Mouse (Mus musculus) ovary, postnatal 14 days (tissue): ENCODE measurements at regions not wholly inside any gene's neighbourhood (a gene's known extent, or its start where the extent isn't known, plus 50 kb on each side); places are given as distances from the start of the nearest gene placed in this dataset.
A peak's percentile ranks its signal among the peaks of the same experiment; 100 is the strongest.

ENCODE experiments used
- DNase-seq: peaks from one replicate; pipeline ENCODE4 v3.0.0; 2022; ENCODE audit warnings: low spot score

- DNase-seq: no peak
Observed at GRCm38 (mm10) chr1:72000741-72001140, 211.4 kb downstream of the Mreg start.

DNA sequence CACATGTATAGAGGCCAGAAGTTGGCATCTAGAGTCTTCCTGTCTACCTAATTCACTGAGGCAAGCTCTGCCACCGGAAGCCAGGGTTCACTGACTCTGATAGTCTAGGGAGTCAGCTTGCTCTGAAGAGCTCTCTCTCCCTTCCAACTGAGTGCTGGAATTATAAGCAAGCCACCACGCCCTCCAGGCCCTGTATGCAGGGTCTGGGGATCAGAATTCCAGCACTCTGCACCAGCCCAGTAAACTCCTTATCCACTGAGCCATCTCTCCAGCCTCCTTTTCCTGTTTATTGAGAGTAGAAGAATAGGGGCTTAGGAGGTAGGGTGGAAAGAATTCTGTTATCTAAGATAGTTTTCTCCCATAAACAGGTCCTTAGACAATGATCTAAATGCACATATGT is 215.3 kb downstream of the Mreg start:
- no peak for DNase-seq

DNA sequence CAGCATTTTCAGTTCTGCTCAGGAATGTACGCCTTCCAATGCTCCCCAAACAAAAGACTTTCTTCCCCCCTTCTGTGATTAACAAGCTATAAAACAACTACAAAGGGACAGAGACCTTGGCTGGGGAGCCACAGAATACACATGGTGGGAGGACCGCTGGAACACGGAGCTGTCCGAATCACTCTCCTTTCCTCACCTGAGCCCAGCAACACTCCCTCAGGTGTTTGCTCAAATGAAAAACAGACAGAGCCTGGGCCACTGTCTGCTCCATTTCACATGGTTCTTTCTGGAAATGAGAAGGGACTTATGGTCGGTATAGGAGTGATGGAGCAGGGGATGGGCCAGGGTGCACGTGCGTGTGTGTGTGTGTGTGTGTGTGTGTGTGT is 215.9 kb downstream of the Mreg start:
- DNase-seq: no peak

- DNase-seq: no peak
Observed at GRCm38 (mm10) chr1:71995573-71996233, 216.4 kb downstream of the Mreg start.

GRCm38 (mm10) chr1:71990936-71991335 is 221.2 kb downstream of the Mreg start:
- DNase-seq: no peak

DNA sequence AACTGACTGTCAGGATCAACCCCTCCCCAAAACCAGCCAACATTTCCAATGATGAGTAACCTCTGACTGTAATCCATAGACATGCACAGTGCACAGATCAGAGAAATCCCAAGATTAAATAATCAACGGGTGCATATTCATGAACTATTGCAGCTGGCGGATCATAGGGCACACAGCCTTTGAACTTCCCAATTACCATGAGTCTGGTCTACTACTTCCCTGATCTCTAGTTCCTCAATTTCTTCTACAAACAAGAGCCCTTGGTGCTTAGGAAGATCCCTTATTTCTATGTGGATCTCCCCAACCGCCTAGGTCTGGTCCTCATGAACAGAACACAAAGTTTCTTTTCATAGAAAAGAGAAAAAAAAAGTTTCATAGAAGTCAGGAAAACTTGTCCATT is 224.0 kb downstream of the Mreg start:
- DNase-seq: no peak

DNA sequence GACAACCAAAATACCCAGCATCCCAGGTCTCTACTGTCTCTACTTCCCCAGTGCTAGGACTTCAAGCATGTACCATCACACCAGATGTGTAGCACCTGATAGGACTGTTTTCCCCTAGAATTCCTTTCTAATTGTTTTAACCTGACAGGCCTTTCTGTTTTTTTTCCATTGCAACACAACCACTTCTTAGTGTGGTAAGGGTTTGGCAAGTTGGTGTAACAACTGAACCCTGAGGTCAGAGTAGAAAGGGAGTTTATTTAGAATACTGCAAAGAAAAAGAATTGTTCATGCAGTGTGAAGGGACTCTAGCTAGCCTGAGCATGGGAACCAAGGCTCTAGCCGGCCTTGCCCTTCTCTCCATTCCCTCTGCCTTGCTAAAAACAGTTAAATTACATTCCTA is 226.1 kb downstream of the Mreg start:
- DNase-seq: no peak

- no peak for DNase-seq
Observed at GRCm38 (mm10) chr1:71983786-71984185, 228.3 kb downstream of the Mreg start.

GRCm38 (mm10) chr1:71982423-71983262 is 229.5 kb downstream of the Mreg start:
- no peak for DNase-seq

DNA sequence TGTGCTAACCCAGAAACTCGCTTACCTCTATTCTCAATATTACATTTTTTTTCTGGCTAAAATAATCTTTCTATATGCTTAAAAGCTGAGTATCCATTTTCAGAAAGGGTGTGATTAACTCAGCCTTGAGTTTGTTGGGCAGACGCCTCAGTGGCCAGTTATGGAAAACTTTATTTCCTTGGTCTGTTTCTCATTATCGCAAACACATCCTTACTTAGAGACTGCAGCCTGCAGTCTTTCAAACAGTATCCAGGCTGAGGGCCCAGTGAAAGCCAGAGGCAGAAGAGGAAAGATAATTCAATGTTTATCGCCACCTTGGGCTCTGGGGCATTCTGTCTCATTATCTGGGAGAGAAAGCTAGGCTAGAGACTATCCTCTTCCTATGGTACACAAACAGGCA is 231.5 kb downstream of the Mreg start:
- DNase-seq: no peak

- DNase-seq: no peak
Observed at GRCm38 (mm10) chr1:71979261-71979660, 232.8 kb downstream of the Mreg start.

DNA sequence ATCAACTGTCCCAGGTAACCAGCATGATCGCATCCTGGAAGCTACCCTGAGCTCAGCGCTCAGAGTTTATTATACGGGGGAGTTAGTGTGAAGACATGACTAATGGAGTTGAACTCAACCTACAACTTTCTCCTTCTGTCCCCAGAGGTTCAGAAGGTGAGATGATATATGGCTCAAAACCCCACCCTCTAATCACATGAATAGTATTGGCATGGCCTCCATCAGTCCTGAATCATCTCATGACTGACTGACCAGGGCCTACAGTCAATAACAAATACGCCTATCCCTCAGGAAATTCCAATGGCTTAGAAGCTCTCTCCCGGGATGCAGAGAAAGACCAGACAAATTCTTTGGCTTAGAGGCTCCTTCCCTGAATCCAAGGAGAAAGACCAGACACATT is 234.7 kb downstream of the Mreg start:
- no peak for DNase-seq

DNA sequence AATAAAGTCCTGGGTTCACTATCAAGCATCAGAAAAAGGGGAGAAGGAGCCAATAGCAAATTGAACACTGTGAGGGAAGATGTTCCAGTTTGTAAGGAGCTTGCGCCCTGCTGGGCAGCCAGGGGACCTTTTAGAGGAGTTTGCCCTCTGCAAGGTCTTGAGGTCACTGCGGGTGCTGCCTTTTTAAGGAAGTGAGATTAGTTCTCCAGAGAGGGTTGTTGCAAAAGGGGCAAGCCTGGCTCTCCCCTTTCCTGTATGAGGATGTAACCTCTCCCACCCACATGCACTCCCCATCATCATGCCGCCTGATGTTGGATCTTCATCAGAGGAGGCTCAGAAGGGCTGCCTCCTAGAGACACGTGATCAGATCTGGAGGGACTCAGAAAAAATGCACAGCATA is 237.4 kb downstream of the Mreg start:
- DNase-seq: no peak

DNA sequence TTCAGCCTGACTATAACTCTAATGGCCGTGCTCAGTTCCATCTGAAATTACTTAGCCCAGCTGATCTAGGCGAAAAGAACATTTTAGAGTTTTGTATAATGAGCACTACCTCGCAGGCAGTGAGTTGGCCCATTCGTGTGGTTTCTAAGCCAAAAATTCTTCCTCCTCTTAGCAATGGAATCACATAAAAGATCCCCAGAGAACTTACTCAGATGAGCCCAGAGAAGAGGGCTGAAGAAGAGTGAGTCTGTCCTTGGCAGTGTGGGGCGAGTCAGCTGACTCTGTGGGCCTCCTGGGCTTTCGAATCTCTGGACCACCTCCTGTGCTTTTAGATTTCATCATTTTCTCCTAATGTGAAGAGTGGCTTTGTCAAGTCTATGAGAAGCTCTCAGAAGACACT is 240.2 kb downstream of the Mreg start:
- peak; percentile 15 for DNase-seq

DNA sequence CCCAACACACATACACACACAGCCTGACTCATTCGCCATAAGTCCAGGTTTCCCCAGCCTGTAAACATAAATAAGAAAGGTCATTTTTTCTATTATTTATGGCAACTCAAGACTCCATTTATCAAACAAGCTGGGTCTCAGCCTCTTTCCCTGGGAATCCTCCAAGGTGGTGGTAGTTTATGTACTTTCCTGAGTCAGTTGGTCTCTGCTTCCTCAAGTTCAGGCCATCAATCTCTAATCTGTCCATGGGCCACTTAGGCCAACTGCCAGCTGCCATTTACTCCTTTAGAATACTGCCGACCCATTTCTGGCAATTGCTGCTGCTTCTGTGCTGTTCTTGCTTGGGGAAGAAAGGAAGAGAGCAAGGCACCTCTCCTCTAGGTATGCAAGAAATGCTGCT is 241.3 kb downstream of the Mreg start:
- DNase-seq: no peak

GRCm38 (mm10) chr1:71967574-71968104 is 244.5 kb downstream of the Mreg start:
- no peak for DNase-seq

GRCm38 (mm10) chr1:71964450-71965126 is 247.5 kb downstream of the Mreg start:
- DNase-seq: no peak

DNA sequence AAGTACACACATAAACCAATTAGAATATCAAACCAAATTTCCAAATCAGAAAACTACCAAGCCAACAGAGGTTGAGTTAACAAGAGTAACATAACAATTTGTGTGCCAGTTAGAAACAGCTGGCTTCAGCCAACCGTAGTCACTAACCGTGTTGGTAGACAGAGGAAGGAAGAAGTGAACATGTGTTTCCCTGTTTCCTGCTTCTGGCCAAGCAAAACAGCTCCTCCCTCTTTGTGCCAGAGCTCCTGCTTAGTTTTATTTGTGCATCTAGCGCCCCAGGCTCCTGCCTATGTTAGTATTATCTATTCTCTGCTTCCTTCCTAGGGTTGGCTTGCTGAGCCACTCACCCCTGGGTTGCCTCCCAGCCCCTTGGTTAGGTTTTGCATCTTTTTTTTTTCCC is 255.2 kb downstream of the Mreg start:
- no peak for DNase-seq

DNA sequence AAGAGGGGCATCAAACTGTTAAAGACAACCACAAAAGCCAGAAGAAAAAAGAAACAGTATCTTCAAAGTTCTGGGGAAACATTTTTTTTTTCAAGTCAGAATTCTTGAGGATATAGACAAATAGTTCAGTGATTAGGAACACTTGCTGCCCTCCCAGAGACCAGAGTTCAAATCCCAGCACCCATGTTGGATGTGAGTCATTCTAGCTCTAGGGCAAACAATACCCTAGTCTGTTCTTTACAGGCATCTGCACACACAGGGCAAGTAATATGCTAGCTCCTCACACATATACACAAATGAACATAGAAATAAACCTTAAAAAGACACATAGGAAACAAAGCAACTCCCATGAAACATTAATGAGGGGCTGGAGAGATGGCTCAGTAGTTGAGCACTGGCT is 256.8 kb downstream of the Mreg start:
- DNase-seq: no peak

DNA sequence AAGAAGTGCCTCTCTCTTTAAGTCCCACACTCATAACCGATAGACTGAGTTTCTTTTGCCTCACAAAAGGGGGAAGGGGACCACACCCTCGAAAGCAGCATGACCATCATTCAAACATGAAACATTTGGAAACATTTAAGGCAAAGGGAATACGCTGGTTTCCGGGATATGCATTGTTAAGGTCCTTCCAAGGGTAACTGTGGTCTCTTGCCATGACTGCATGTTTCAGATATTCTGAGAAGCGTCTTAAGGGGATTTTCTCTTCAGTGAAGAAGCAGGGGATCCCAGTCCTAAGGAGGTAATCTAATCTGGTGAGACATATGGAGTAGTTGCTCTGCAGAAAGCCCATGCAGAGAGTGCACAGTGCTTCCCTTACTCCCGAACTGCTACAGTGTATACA is 258.8 kb downstream of the Mreg start:
- no peak for DNase-seq

DNA sequence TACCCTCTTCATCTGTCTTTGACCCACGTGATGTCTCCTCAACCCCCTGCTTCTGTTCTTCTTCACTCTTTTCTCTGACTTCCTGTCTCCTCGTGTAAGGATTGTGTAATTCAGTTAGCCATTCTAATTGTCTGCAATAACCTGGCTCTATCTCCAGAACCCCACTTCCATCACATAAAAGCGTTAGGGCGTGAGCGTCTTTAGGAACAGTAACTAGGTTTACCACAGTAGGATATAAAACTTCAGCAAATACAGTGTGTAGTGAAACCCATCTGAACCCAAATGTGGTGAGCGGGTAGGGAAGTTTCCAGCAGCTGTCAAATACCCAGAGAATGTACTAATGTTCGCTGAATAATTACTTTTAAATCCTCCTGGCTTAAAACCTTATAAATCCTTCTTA is 262.6 kb downstream of the Mreg start:
- DNase-seq: no peak

DNA sequence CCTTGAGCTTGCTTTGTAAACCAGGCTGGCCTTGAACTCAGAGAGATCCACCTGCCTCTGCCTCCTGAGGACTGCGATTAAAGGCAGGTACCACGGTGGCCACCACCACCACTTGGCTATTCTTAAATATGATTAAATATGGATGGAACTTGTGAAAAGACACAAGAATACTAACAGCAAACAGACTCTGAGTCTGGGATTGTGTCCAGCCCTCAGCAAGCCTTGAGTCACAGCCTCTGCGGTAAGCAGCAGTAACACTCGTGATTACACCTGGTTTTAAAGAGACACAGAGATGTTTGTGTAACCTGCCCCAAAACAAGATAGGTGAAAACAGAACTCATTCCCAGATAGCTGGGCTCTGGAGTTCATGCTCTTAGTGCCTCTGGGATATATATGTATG is 263.4 kb downstream of the Mreg start:
- no peak for DNase-seq

DNA sequence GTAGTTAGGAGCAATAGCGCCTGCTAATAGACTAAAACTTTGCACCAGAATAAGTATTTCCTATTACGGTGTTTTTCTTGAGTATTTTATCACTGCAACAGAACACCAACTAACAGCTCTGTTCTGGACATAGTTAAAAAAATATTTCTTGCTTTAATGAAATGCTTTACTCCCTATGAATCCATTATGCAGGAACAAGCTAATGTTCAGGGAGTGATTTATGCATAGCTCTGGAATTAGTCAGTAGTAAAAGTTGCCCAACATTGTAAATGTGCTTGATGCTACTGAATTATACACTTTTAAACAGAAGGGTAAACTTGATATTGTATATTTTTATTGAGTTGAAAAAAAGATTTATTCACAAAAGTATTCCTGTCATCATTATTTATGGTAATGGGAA is 264.6 kb downstream of the Mreg start:
- no peak for DNase-seq
